Mouse (Mus musculus) stomach, embryonic 15.5 days (tissue): ENCODE results near the gene Hdac4. TPM values are rescaled to one million over a fixed set of nuclear protein-coding genes. Genes with fewer than 3 reads are reported as not detected.

Experiments
- ATAC-seq: fragments of 200-750 bp; cut with Nextera tagmentation; 2 replicates; pipeline ENCODE4 v1.8.0; 2017; ENCODE audit warnings: low read depth, moderate number of reproducible peaks, moderate TSS enrichment; ENCODE audit not compliant: insufficient read depth, low FRiP score
- H3K27ac ChIP-seq: fragments of 300-500 bp; sonication (generic); 2 replicates; pipeline ENCODE4 v1.5.1; 2015; ENCODE audit warnings: mild to moderate bottlenecking, inconsistent platforms
- H3K27me3 ChIP-seq: fragments of 300-500 bp; sonication (generic); replicated peaks from 2 replicates; pipeline ENCODE4 v1.6.1; 2015; ENCODE audit warnings: inconsistent platforms
- H3K36me3 ChIP-seq: fragments of 300-500 bp; sonication (generic); 2 replicates; pipeline ENCODE4 v1.6.1; 2015; ENCODE audit warnings: inconsistent platforms
- H3K4me1 ChIP-seq: fragments of 300-500 bp; sonication (generic); 2 replicates; pipeline ENCODE4 v1.6.1; 2015; ENCODE audit warnings: inconsistent platforms
- H3K4me2 ChIP-seq: fragments of 300-500 bp; sonication (generic); 2 replicates; pipeline ENCODE4 v1.6.1; 2015; ENCODE audit warnings: mild to moderate bottlenecking, inconsistent platforms
- H3K4me3 ChIP-seq: fragments of 300-500 bp; sonication (generic); replicated peaks from 2 replicates; pipeline ENCODE4 v1.5.1; 2015; ENCODE audit warnings: inconsistent platforms
- H3K9ac ChIP-seq: fragments of 300-500 bp; sonication (generic); 2 replicates; pipeline ENCODE4 v1.6.1; 2015; ENCODE audit warnings: inconsistent platforms
- H3K9me3 ChIP-seq: fragments of 300-500 bp; sonication (generic); 2 replicates; pipeline ENCODE4 v1.6.1; 2016; ENCODE audit warnings: inconsistent platforms
- WGBS: fragments of 180-500 bp; shearing (Covaris S2); methylation state at CpG from one replicate; pipeline ENCODE4 v1.1.7; 2015; 5-methylcytosine and 5-hydroxymethylcytosine counted together
- polyA plus RNA-seq: library from polyadenylated mRNA; unstranded; fragments of >200 nt; fragmentation: Nextera tagmentation; extraction: Ambion mirVana; gene quantifications from 2 replicates; pipeline ENCODE4 v1.2.1, GENCODE M21; 2015

Gene Hdac4
- 17.3 and 18.2 TPM in 2 replicates for polyA plus RNA-seq

GRCm38 (mm10) chr1:92195360-92196149 is at the start of gene Hdac4:
Hdac4 (minus strand) TSS chr1:92195699.
- H3K4me2 ChIP-seq: no peak within 1 kb of the TSS
- no peaks in the 10 kb centered on the region for H3K36me3 ChIP-seq
- ATAC-seq: no peak
- no peak within 1 kb of the TSS for H3K9ac ChIP-seq
- H3K4me3 ChIP-seq: no peak within 1 kb of the TSS
- no peaks in the 10 kb centered on the region for H3K4me1 ChIP-seq
- no peaks in the 10 kb centered on the region for H3K9me3 ChIP-seq
- WGBS: 58% methylated on average over 13 of the region's 13 CpGs
- no peak within 1 kb of the TSS for H3K27ac ChIP-seq
- H3K27me3 ChIP-seq: no peaks in the 10 kb centered on the region

DNA sequence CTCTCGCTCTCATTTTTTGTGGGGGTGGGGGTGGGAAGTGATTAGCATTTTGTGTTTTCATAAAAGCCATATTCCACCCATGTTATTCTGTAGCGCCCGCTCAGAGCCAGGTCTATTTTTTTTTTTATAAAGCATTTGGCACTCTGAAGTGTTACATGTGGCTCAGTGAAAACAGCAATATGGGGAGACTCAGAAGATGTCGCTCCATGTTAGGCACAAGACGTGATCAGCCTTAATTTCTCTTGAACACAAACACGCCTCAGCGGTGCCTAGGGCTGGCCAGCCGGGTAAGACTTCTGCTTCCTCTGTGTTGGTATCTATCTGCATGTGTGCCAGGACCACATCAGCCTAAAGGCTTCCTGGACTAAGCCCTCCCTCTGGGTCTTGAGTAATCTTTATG is 48.0 kb upstream of the Hdac4 start:
- Histone ChIP-seq H3K9me3 (no peaks in the 10 kb centered on the region), H3K27ac (no peak overlapping the region), H3K4me3 (no peak overlapping the region), H3K4me1 (no peaks in the 10 kb centered on the region), H3K9ac (no peak overlapping the region), H3K4me2 (no peak overlapping the region), H3K36me3 (no peaks in the 10 kb centered on the region), H3K27me3 (no peaks in the 10 kb centered on the region)
- 85% methylated on average over 8 of the region's 8 CpGs for WGBS
- ATAC-seq: no peak

GRCm38 (mm10) chr1:92240072-92240471 is 44.6 kb upstream of the Hdac4 start:
- H3K27me3 ChIP-seq: no peaks in the 10 kb centered on the region
- no peak overlapping the region for H3K9ac ChIP-seq
- H3K4me1 ChIP-seq: no peaks in the 10 kb centered on the region
- ATAC-seq: no peak
- H3K4me2 ChIP-seq: no peak overlapping the region
- WGBS: 86% methylated on average over 4 of the region's 4 CpGs
- H3K9me3 ChIP-seq: no peaks in the 10 kb centered on the region
- H3K27ac ChIP-seq: no peak overlapping the region
- H3K4me3 ChIP-seq: no peak overlapping the region
- H3K36me3 ChIP-seq: no peaks in the 10 kb centered on the region

GRCm38 (mm10) chr1:92235600-92235999 is 40.1 kb upstream of the Hdac4 start:
- no peaks in the 10 kb centered on the region for H3K36me3 ChIP-seq
- no peaks in the 10 kb centered on the region for H3K27me3 ChIP-seq
- H3K9me3 ChIP-seq: no peaks in the 10 kb centered on the region
- no peak overlapping the region for H3K4me3 ChIP-seq
- no peak overlapping the region for H3K9ac ChIP-seq
- no peak overlapping the region for H3K4me2 ChIP-seq
- 89% methylated on average over 4 of the region's 4 CpGs for WGBS
- H3K4me1 ChIP-seq: no peaks in the 10 kb centered on the region
- no peak for ATAC-seq
- H3K27ac ChIP-seq: no peak overlapping the region

DNA sequence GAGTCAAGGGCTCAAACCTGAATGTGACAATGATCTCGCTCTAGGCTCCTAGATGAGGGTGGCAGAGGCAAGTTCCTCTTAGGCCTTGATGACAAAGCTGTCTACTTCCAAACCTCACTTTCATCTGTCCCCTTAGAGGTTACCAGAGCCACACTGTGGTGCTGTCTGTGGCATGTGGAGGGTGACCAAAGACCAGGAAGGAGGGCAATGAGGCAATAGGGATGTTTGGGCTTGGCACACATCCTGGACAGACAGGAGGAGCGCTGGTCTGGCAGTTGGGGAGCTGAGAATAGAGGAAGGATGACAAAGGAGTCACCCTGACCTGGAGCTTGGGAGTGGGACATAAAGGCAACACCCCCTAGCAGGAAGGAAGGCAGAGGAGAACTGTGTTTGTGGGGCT is 29.8 kb upstream of the Hdac4 start:
- Histone ChIP-seq H3K36me3 (no peaks in the 10 kb centered on the region), H3K27ac (no peak overlapping the region), H3K9me3 (no peaks in the 10 kb centered on the region), H3K4me2 (no peak overlapping the region), H3K4me3 (no peak overlapping the region), H3K27me3 (no peaks in the 10 kb centered on the region), H3K4me1 (no peaks in the 10 kb centered on the region), H3K9ac (no peak overlapping the region)
- WGBS: 79% methylated on average over 2 of the region's 2 CpGs
- ATAC-seq: no peak

DNA sequence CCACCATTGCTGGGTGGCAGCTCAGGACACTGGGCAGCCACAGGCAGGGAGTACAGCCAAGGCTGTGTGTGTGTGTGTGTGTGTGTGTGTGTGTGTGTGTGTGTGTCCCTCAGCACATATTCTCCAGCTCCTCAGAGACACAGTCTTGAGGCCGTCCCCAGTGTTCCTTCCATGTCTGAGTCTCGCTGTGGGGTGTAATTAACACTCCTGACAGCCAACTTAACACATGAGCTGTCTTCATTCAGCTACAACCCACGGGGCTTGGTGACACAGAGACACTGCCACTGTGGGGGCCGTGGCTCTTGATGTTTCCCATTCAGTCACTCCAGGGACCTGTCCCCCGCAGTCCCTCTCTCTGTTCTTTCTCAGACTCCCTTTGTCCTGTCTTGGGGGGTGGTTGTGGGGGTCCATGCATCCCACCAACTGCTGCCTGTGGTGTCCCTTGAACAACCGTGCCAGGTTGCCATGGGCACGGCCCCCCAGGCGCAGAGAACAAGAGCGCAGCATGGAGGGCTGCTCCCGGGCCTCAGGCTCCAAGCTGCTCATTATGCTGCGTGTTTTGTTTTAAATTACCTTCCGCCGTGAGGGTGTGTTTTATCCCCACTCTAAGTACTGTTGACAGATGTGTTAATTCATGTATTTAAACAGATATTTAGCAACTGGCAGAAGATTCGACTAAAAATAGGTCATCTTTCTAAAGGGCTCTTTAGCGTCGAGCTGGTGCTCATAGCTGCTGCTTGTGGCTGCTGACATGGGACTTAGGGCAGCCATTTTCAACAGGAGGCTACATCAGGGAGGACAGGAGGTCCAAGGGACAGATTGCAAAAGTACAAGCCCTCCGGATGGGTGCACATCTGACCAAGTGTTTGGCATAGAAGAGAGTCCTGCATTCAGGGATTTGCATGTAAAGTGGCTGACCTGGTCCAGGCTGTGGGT is 28.7 kb upstream of the Hdac4 start:
- H3K4me3 ChIP-seq: no peak overlapping the region
- no peaks in the 10 kb centered on the region for H3K36me3 ChIP-seq
- no peaks in the 10 kb centered on the region for H3K4me1 ChIP-seq
- ATAC-seq: no peak
- no peak overlapping the region for H3K9ac ChIP-seq
- no peak overlapping the region for H3K27ac ChIP-seq
- 47% methylated on average over 17 of the region's 17 CpGs for WGBS
- no peak overlapping the region for H3K4me2 ChIP-seq
- H3K9me3 ChIP-seq: no peaks in the 10 kb centered on the region
- H3K27me3 ChIP-seq: no peaks in the 10 kb centered on the region

DNA sequence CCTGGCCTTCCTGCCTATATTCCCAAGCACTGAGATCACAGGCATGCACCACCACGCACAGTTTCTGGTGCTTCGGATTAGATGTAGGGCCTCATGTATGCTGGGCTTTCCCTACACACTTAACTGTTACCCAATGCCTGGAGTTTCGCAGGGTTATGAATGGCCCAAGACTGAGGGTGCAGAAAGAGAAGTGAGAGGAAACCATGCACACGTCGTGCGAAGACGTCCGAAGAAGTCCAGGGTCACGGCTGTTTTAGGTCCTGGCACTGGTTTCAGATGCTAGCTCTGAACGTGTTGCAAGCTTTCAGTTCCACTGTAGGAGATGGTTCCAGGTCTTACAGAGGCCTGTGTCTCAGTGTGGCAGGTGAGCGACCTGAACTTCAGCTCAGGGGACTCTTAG is 21.2 kb upstream of the Hdac4 start:
- no peaks in the 10 kb centered on the region for H3K9me3 ChIP-seq
- no peaks in the 10 kb centered on the region for H3K36me3 ChIP-seq
- no peaks in the 10 kb centered on the region for H3K27me3 ChIP-seq
- 79% methylated on average over 11 of the region's 11 CpGs for WGBS
- H3K9ac ChIP-seq: no peak overlapping the region
- ATAC-seq: no peak
- no peak overlapping the region for H3K27ac ChIP-seq
- no peak overlapping the region for H3K4me2 ChIP-seq
- H3K4me1 ChIP-seq: peaks cover 8% of the 10 kb centered on the region; the same call in 1 of the 2 replicates
- H3K4me3 ChIP-seq: no peak overlapping the region

GRCm38 (mm10) chr1:92215996-92216630 is 20.6 kb upstream of the Hdac4 start:
- Histone ChIP-seq H3K9me3 (no peaks in the 10 kb centered on the region), H3K4me2 (no peak overlapping the region), H3K27me3 (no peaks in the 10 kb centered on the region), H3K4me3 (no peak overlapping the region), H3K9ac (no peak overlapping the region), H3K36me3 (no peaks in the 10 kb centered on the region), H3K4me1 (peaks cover 8% of the 10 kb centered on the region; the same call in 1 of the 2 replicates), H3K27ac (no peak overlapping the region)
- 55% methylated on average over 11 of the region's 11 CpGs for whole genome bisulfite sequencing
- ATAC-seq: no peak

- Histone ChIP-seq H3K27ac (peak overlapping the region; percentile 16; the same call in 1 of the 2 replicates), H3K9me3 (no peaks in the 10 kb centered on the region), H3K4me1 (peaks cover 8% of the 10 kb centered on the region; the same call in 1 of the 2 replicates), H3K36me3 (no peaks in the 10 kb centered on the region), H3K9ac (no peak overlapping the region), H3K4me3 (no peak overlapping the region), H3K4me2 (no peak overlapping the region), H3K27me3 (no peaks in the 10 kb centered on the region)
- ATAC-seq: 0 out of 2 replicates have a peak, but pooled peaks have one; percentile 2
- WGBS: 79% methylated on average over 8 of the region's 8 CpGs
Measured at GRCm38 (mm10) chr1:92215131-92215638, 19.7 kb upstream of the Hdac4 start.

GRCm38 (mm10) chr1:92212003-92212750 is 16.7 kb upstream of the Hdac4 start:
- no peak overlapping the region for H3K9ac ChIP-seq
- no peak overlapping the region for H3K4me3 ChIP-seq
- H3K4me2 ChIP-seq: no peak overlapping the region
- ATAC-seq: no peak
- H3K9me3 ChIP-seq: no peaks in the 10 kb centered on the region
- 40% methylated on average over 13 of the region's 13 CpGs for WGBS
- peaks cover 8% of the 10 kb centered on the region; the same call in 1 of the 2 replicates for H3K4me1 ChIP-seq
- H3K27ac ChIP-seq: no peak overlapping the region
- H3K36me3 ChIP-seq: no peaks in the 10 kb centered on the region
- no peaks in the 10 kb centered on the region for H3K27me3 ChIP-seq
